Mouse (Mus musculus) T-cell, adult 2 months (primary cell): ENCODE measurements around the gene Asap2.

ENCODE experiments used
- DNase-seq: peaks from one replicate; pipeline ENCODE4 v3.0.0; 2022; ENCODE audit warnings: low spot score

The Asap2 gene

GRCm38 (mm10) chr12:21166884-21167575 is 176.8 kb downstream of the Asap2 start:
- DNase-seq: peak; percentile 69

DNA sequence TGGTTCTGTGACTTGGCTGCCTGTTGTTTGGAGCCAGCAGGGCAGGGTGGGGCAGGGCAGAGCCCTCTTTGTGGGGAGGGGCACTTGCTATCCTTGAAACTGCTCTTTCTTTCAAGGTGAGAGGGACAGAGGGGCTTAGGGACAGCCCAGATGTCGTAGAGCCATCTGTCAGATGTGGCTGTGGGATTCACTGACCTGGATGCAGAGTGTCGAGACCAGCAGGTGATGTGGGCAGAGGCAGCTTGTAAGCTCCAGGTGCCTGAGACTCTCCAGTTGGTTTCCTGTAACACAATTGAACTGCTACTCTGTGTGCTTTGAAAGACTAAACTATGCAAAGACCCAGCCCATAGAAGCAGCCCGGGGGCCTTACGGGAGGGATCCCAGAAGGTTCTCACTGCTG is 177.5 kb downstream of the Asap2 start:
- DNase-seq: no peak

DNA sequence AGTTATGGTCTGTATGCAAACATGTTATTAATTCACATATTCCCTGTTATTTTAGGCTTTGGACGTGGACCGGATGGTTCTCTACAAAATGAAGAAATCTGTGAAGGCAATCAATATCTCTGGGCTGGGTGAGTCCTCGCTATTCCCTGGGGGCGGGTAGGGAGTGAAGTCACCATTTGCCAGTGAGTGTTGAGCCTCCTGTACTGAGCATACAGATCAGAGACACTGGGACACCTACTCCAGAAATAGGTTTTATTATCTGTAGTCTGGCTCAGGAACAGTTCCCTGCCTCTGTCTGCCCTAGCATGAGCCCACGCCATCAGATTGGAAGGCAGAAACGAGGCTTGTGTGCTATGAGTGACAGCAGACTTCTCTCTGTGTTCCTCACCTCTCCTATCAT is 177.9 kb downstream of the Asap2 start:
- no peak for DNase-seq

- peak; percentile 16 for DNase-seq
Observed at GRCm38 (mm10) chr12:21171776-21172490, 181.7 kb downstream of the Asap2 start.

DNA sequence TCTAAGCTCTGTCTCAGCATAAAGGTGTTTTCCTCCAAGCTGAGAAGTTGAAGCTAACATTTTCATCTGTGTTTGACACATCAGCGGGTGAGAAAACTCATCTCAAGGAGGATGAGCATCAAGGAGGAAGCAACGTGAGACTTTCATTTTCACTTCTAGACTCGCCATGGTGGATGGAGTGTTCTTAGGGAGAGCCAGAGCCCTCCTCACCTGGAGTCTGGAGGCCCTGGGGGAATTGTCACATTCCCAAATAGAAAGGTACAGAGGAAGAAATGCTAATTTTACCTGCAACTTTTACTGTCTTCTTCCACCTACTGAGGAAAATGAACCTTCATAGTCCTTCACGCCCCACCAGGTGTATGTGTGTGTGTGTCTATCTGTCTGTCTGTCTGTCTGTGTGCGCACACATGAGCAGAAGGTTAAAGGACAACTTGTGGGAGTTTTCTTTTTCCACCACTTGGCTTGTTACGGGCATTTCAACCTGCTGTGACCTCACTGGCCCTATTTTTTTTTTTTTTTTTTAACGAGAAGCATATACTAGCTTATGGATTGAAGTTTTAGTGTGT is 183.7 kb downstream of the Asap2 start:
- DNase-seq: peak; percentile 33

DNA sequence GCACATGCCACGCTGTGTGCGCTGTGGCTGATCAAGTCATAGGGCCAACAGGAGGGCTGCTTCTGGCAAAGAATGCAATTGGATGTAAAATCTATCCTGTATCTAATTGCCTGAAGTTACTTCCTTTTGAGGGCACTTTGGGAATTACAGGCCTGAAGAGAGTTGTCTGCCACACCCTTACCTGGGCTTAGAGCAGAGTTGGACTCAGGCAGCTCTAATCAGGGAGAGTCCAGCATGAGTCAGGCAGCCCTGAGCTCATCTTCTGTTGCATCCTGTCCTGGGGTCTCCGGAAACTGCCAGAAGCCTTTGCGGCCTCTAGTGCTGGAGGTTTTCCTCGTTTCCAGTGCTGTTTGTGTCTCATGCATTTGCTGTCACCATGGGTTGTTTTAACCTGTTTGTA is 186.1 kb downstream of the Asap2 start:
- DNase-seq: no peak

- no peak for DNase-seq
Observed at GRCm38 (mm10) chr12:21177123-21177698, 187.0 kb downstream of the Asap2 start.

- no peak for DNase-seq
Observed at GRCm38 (mm10) chr12:21180091-21180490, 189.8 kb downstream of the Asap2 start.

DNA sequence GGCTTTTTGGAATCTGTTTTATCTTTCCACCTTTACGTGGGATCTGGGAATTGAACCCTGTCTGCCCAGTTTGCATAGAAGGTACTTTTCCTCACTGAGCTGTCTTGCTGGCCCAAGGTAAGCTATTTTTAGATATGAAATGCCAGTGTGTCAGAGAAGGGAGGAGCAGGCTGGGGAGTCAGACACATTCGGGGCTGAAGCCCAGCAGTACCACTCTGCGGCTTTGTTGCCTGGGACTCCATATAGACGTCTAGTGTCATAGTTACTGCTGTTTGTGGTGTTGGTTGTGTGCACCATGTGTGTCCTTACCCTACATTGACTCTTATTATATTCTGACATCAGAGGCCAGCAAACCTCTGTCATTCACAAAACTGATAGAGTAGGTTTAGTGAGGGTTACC is 192.5 kb downstream of the Asap2 start:
- no peak for DNase-seq

DNA sequence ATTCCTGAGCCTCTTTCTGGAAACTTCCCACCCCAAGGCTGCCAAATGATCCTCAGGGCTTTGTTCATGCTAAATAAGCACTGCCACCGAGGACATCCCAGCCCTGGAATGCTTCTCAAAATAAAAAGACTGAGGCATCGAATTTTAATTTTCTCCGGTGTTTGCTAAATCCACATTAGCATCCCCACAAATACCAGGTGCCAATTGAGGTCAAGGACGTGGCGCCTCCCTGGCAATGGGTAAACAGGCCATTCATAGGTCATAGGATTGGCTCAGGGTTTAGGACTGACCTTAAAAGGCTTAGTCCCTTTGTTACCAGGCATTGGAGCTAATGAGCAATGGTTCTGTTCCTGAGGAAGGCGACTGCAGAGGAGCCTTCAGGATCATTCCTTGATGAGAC is 193.1 kb downstream of the Asap2 start:
- no peak for DNase-seq

DNA sequence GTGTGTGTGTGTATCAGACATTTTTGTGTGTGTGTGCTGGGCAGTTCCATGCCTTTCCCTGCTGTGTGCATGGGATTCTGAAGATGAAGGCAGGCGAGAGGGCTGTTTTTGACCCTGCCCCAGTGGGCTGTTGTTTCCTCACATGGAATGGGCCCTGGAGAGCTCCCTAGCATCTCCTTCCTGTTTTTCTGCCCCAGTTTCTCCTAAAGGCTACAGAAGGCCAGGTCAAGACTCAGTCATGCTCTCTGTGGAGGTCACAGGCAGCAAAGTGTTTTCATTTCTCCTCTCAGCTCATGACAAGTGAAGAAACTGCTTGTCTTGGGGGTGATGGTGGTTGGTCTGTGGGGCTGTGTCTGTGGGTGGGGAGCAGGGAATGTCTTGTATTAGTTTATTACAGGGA is 195.9 kb downstream of the Asap2 start:
- DNase-seq: no peak

GRCm38 (mm10) chr12:21188880-21189279 is 198.6 kb downstream of the Asap2 start:
- no peak for DNase-seq

- no peak for DNase-seq
Observed at GRCm38 (mm10) chr12:21191546-21191945, 201.3 kb downstream of the Asap2 start.

DNA sequence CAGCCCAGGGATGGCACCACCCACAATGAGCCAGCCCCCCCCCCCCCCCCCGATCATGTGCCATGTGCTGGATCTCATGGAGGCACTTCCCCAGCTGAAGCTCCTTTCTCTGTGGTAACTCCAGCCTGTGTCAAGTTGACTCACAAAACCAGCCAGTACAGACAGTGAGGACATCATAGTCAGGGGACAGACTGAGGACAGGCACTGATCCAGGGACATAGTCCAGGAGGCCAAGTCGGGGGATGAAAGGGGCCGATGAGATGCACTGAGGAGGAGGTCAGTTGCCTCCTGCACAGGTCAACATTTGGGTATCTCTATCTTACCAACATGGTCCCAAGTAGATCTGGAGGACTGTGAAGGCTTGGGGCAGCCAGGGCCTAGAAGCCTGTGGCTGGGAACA is 205.2 kb downstream of the Asap2 start:
- no peak for DNase-seq

DNA sequence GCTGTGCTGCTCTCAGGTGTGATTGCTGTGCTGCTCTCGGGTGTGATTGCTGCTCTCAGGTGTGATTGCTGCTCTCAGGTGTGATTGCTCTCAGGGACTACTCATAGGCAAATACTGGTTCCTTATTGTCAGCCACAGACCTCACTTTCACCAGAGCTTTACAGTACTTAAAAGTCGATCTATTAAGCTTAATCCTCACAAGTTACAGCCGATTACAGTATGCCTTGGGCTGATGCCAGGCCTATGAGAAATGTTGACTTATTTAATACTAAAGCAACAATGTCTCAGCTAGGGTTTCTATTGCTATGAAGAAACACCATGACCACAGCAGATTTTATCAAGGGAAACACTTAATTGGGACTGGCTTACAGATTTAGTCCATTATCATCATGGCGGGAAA is 206.2 kb downstream of the Asap2 start:
- DNase-seq: no peak

DNA sequence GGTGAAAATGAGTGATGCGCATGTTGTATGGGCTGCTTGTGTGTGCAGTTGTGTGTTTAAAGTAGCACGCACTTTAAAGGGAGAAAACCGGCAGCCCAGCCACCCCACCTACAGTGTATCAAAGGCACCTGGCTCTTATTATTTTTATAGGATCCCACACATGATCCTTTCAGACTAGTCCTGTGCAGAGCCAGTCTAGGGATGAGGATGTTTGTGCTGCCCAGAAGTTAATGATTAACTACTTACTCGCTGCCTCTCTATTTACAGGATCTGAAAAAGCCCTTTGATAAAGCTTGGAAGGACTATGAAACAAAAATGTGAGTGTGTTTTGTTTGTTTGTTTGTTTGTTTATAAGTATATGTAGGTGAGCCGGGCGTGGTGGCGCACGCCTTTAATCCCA is 210.4 kb downstream of the Asap2 start:
- no peak for DNase-seq

DNA sequence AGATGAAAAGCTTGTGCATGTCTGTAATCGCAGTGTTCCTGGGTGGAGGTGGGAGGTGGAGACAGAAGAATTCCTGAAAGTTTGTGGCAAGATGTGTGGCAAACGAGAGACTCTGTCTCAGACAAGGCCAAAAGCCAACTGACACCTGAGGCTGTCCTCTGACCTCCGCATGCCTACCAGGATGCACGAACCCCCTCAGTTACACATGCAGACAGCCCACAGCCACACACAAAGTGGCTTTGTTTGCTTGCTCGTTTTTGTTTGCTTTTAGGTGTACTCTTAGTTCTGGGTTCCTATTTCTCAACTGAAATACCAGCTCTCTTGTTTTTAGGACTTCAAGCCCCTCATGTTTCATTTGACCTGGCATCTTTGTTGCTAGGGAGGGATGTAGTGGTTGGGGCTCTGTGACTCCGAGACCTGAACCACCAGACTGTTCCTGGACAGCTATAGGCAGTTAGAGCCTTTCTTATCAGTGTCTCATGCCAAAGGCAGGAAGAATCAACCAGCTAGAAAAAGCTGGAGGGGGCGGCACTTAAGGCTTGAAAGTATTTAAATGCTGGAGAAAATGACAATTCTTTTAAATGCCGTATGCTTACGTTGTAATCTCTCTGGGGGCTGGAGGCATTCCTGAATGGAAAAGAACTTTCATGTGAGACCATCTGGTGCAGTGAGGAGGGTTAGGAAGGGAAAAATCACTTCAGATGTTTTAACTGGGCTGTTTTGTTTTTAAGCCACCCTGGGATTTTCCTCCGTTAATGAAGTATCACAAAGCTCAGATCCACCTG is 211.4 kb downstream of the Asap2 start:
- no peak for DNase-seq

GRCm38 (mm10) chr12:21204701-21205312 is 214.5 kb downstream of the Asap2 start:
- DNase-seq: no peak

DNA sequence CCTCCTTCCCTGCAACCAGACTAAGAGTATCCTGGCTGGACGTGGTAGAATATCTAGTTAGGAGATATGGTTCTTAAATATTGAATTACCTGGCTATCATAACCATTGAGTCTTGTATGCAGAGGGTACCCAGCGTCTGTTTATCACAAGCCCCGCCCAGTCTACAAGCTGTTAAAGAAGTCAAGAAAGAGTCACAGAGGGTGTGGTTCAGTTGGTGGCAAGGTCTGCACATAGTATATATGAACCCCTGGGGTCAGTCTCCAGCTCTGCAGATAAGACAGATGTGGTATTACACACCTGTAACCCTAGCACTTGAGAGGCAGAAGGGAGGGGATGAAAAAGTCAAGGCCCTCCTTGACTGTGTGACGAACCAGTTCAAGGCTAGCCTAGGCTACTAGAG is 215.5 kb downstream of the Asap2 start:
- DNase-seq: no peak

DNA sequence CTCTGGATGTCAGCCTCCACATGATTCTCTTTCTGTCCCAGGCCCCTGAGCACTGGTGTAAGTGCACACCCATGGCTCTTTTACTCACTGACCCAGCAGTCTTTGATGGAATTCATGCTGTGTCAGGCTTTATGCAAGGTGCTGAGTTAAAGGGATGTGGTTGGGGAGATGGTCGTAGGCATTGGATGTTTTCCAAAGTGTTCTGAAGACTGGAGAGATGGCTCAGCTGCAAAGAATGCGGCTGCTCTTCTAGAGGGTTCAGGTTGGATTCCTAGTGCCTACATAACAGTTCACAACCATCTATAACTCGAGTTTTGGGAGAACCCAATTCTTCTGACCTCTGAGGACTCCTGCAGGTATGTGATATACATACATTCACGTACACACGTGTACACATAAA is 217.2 kb downstream of the Asap2 start:
- no peak for DNase-seq

- no peak for DNase-seq
Observed at GRCm38 (mm10) chr12:21208172-21208795, 218.0 kb downstream of the Asap2 start.
